Mouse (Mus musculus): ENCODE data around the gene Myo7a. TPM values are rescaled to one million over a fixed set of nuclear protein-coding genes. Genes with fewer than 3 reads are reported as not detected.

Myo7a gene
- total RNA-seq (2014; fragmentation: Nextera tagmentation): 2.3 and 6.1 TPM in 2 replicates
- total RNA-seq (2017): 1.9 and 10.8 TPM in 2 replicates

DNA sequence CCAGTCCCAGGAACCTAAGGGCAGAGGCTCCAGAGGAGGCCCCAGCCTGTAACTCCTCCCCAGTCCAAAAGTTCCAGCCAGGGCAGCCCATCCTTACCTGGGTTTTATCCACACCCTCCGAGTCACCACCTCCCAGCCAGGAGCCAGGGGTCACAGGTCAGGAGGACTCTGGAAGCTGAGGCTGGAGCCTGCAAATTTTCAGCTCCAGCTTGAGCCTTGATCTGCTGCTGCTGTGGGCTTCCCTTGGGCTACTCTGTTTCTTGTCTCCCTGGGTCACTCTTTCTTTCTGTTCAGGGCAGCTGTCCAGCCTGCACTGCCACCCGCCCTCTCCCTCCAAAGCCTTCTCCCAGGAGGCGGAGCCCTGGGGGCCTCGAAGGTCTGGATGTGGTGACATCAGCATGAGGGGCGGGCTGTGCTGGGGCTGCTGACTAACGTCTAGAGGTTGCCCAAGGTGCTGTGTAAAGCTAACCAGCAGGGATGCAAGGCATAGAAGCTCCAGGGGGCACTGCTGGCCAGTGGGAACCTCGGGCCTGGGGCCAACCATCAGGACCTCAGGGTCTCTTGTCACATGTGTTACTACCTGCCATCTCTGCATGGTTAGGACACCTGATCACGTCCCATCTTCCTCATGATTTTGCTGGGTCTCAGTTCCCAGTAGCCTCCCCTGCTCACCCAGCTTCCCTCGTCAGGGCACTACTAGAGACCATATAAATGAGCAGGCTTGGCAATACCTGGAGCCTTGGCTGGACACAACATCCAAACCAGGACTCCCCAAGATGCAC, at the start of gene Myo7a:
Gene Myo7a, minus strand, starts transcription at position 346 of the 782 bp plus-strand sequence.
- ATAC-seq (replicated peaks; ENCODE audit: low FRiP score, low TSS enrichment, poor library complexity, severe bottlenecking): no peak

DNA sequence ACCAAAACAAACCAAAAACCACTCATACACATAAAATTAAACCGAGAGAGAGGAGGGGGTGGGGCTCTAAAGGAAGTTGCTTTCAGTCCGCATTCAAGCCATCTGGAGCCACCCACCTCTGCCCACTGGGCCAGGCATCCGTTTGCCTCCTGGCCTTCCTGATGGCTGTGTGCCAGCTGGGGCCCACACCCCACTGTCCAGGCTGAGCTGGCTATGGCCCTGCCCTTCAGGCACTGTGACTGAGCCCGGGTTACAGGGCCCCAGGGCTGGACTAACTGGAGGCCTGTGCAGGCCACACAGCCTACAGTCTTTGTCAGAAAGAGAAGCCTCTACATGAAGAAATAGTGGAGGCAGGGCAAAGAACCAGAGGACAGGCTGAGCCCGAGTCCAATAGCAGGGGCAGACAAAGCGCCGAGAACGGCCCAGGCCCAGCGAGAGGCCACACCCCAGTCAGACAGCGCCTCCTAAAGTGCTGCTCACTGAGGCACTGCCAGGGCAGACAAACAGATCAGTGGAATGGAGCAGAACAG, 45.7 kb upstream of the Myo7a start:
- peak; percentile 83 for ATAC-seq (replicated peaks; ENCODE audit: low FRiP score, low TSS enrichment, poor library complexity, severe bottlenecking)

DNA sequence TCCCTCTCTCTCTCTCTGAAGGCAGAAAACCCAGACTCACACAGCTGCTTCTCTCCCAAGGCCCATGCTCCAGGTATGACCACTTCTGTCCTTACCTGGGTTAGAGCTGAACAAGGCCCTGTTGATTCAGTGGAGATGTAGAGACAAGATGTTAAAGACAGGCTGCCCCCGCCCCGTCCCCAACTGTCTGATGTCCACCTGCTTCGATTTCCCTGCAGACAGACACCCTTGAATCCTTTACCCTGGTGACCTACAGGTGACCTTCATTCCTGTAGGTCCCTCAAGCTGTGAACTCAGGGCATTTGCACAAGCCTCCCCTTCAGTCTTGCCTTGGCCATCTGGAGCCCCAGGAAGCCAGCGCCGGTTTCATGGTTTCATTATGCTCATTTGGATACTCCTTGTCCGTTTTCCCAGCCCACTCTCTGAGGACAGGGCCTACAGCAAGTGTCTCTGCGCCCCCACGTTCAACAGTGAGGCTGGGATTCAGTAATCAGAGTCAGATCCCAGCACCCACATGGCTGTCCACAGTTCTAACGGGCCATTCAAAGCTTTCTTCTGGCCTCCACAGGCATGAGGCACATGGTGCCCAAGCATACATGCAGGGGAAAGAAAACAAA, 45.2 kb upstream of the Myo7a start:
- no peak for ATAC-seq (replicated peaks; ENCODE audit: low FRiP score, low TSS enrichment, poor library complexity, severe bottlenecking)

DNA sequence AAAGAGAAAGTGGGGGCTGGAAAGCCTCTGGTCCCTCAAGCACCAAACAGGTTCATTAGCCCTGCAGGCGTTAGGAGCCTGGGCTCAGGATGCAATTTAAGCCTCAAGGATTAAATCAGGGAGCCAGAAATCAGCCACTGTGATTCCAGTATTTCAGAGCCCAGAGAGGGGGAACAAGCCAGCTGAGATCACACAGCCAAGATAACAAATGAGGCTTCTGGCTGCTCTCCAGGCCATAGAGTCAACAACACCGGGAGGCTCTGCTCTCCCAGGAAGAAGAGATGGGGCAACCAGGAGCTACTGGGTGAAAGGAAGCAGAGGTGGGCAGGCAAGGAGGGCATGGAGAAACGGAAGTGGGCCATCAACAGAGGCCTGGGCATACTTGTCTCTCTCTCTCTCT, 44.4 kb upstream of the Myo7a start:
- no peak for ATAC-seq (replicated peaks; ENCODE audit: low FRiP score, low TSS enrichment, poor library complexity, severe bottlenecking)

DNA sequence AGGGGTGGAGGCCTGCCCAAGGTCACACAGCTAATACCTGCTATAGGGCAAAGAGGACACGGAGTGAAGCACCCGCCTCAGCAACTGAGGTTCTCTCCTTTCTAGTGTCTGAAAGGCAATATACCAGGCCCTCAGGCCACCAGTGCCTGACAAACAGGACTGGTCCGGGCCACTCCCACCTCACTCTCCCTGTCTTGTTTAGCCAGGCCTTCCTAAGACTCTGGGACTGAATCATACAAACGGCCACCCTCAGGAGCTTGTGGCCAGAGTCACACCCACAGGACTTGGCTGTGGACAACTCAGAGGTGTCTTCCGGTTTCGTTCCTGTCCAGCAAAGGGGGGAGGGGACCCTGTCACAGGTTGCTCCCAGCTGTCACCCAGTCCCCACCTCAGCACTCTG, 42.9 kb upstream of the Myo7a start:
- ATAC-seq (replicated peaks; ENCODE audit: low FRiP score, low TSS enrichment, poor library complexity, severe bottlenecking): no peak

DNA sequence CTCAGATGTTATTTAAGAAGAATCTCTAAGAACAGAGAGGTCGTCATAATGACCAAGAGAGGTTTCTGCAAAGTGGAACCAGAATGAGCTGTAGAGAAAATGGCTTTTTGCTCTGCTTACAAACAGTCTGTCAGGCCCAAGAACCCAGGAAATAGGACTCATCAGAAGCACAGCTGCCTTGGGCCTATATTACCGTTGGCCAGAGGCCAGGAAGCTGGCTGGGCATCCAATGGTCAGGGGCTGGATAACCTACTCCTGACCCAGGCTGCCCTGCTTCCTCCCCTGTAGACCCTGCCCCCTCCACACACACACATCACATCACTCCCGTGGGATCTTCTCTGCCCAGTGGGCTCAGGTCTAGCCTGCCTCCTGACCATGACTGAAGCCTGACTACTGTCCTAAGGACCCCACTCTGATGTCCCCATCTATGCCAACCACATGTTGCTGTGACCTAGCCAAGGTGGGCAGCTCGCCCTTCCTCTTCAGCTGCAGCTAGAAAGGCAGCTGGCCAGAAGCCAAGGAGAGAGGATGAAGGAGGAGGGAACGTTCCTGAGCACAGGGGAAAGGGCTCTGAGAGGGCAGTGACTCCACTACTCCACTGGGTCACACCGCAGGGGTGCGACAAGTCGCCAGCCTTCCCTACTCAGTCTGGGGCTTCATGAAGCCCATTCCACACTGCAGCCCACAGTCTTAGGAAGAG, 40.9 kb upstream of the Myo7a start:
- ATAC-seq (replicated peaks; ENCODE audit: low FRiP score, low TSS enrichment, poor library complexity, severe bottlenecking): no peak

DNA sequence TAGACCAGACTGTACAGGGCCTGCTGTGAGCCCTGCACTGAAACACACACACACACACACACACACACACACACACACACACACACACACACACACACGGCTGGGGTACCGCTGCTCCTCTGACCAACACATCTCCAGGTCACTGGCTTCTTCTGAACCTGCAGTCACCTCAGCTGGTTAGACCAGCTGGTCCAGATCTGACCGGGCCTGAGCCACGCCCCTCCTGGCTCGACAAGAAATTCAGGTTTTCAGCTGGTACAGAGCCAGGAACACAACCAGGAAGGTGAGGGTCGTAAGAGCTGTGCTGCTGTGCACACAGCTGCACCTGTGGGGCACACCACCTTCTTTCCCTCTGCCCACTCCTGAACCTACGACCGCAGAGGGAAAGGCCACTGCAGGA, 39.2 kb upstream of the Myo7a start:
- no peak for ATAC-seq (replicated peaks; ENCODE audit: low FRiP score, low TSS enrichment, poor library complexity, severe bottlenecking)

DNA sequence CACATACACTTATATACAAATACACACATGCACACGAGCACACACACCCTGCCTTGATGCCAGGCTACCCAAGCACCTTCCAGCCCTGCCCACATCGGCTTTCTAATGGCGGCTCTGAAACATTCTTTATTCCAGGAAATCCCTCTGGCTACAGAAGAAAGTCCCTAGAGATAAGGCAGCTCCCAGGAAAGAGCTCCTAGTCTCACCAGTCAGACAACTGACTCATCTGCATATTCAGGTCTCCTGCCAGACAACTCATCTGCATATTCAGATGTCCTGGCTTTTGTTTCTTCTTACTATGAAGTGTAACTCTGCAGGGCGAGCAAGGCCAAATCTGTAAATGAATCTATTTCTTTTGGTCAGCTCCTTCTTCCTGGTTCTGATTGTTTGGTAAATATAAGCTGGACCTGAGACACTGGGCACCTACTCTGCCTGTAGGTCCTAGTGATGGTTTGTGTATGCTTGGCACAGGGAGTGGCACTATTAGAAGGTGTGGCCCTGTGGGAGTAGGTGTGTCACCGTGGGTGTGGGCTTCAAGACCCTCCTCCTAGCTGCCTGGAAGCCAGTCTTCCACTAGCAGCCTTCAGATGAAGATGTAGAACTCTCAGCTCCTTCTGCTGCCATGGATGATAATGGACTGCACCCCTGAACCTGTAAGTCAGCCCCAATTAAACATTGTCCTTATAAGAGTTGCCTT, 38.5 kb upstream of the Myo7a start:
- no peak for ATAC-seq (replicated peaks; ENCODE audit: low FRiP score, low TSS enrichment, poor library complexity, severe bottlenecking)

DNA sequence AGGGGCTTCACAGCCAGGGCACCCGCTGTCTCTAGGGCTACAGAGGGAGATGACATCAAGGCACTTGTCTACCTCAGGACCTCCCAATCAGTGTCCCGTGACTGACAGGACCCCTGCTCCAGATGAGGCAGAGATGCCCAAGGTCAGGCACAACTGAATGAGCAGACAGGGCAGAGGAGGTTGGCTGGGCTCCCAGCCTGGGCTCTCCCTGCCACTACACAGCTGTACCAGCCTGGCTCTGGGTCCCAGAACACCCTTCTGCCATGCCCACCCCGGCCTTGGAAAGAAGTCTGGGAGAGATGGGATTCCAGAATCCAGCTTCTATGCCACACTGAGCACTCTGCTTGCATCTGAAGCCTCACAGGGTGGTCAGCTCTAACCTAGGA, 36.9 kb upstream of the Myo7a start:
- no peak for ATAC-seq (replicated peaks; ENCODE audit: low FRiP score, low TSS enrichment, poor library complexity, severe bottlenecking)

DNA sequence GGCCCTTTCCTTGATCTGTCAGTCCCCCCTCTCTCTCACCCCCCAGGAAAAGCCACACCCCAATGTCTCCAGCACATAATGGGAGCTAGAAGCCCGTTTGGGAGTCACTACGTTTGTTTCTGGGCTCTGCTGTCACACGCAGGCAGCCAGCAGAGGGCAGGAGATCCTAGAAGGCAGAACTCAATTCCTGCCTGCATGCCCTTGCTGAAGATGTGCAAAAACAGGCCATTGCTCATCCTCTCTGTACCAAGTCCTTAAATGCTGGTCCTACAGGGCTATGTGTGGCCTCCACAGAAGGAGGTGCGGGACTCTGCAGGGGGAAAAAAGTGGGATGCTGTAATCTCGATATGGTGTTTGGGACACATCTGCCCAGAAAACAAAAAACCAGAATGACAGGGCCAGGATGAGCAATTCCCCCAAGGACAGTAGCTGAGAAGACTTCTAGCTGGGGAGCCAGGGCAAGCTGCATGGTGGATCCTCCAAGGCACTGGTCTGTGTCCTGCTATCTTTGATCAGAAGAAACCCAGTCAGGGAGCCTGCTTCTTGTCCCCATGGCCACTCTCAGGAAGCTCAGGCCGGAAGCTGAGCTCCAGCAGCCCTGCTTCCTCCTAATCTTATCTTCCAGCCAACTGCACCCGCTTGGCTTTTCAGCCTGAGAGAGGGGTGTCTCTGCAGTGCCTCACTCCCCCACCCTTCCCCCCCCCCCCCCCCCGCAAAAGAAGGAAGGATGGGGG, 36.4 kb upstream of the Myo7a start:
- ATAC-seq (replicated peaks; ENCODE audit: low FRiP score, low TSS enrichment, poor library complexity, severe bottlenecking): peak; percentile 64

DNA sequence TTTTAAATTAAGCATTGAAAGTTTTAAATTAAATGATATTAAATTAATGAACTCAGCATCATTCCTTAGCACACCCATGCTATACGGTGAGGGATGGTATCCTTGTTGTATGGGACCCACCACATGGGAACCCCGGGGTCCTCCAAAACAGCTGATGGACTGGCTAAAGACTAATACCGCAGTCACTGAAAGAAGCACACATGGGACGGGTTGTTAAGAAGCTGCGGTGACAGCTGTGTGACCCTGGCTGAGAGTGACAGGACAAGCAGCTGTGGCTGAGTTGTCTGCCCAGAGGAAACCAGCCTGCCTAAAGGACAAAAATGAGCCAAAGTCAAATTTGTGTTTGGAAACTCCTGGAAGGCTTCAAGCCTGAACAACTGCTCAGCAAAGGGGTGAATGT, 34.6 kb upstream of the Myo7a start:
- ATAC-seq (replicated peaks; ENCODE audit: low FRiP score, low TSS enrichment, poor library complexity, severe bottlenecking): no peak

DNA sequence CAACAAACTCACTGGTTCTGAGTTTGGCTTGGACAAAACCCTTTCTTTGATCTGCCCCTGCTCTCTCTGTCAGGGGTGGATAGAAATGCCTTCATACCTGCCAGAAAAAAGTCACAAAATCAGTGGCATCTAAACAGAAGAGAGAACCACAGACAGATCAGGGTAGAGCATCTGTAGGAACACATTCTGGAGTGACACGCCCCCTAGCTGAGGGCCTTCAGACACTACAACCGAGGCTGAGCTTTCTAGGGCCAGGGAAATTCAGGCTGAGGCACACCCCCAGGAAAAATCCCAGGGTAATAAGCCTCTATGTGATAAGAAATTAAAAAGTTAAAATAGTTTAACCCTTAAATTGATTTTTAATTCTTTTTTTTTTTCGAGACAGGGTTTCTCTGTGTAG, 34.0 kb upstream of the Myo7a start:
- ATAC-seq (replicated peaks; ENCODE audit: low FRiP score, low TSS enrichment, poor library complexity, severe bottlenecking): no peak

DNA sequence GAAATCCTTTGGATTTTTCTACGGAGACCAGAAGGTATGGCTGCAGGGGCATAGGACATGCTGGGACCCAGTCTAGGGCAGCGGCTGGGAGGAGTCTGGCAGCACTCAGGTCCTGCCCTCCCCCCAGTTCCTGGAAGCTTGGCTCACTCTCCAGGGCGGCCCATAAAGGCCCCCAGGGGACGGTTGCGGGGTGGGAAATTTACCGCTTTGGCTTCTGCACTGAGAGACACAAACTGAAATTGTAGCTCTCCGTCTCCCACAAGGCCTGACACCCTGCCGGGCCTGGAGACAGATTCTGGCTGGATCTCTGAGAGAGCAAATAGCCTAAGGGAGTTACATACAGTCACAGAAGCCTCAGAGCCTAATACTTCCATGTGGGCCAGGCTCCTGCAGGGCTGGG, 33.1 kb upstream of the Myo7a start:
- no peak for ATAC-seq (replicated peaks; ENCODE audit: low FRiP score, low TSS enrichment, poor library complexity, severe bottlenecking)

DNA sequence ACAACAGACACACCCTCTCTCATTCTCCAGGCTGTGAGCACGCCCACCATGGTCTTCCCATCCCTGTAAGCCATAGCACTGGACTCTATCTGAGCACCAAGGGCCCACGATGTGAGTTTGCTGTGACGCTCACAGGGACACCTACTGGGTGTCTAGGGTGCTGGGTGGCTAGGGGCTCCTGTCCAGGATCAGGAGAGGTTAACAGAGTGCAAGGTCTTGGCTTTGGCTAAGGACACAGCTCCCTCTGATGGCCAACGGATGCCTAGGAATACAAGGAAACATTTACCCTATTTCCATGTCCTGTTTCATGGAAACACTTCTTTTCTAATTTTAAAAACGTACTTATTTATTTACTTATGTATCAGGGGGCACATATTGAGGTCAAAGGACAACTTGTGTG, 31.2 kb upstream of the Myo7a start:
- no peak for ATAC-seq (replicated peaks; ENCODE audit: low FRiP score, low TSS enrichment, poor library complexity, severe bottlenecking)

DNA sequence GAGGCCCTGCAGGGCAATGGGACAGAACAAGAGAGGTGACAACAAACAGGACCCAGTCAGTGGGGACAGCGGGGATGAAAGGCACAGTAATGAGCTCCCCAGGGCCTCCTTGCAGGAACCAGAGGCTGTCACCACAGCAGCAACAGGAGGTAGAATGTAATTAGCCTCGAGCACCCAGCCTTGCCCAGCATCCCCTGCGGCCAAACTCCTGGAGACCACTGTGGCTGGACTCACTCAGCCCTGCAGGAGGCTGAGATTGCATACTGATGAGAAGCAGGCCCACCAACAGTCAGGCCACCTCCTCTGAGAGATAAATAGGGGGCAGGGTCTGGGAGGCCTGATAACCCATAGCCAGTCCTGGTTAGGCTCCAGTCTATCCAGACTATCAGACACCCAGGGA, 30.5 kb upstream of the Myo7a start:
- ATAC-seq (replicated peaks; ENCODE audit: low FRiP score, low TSS enrichment, poor library complexity, severe bottlenecking): no peak

DNA sequence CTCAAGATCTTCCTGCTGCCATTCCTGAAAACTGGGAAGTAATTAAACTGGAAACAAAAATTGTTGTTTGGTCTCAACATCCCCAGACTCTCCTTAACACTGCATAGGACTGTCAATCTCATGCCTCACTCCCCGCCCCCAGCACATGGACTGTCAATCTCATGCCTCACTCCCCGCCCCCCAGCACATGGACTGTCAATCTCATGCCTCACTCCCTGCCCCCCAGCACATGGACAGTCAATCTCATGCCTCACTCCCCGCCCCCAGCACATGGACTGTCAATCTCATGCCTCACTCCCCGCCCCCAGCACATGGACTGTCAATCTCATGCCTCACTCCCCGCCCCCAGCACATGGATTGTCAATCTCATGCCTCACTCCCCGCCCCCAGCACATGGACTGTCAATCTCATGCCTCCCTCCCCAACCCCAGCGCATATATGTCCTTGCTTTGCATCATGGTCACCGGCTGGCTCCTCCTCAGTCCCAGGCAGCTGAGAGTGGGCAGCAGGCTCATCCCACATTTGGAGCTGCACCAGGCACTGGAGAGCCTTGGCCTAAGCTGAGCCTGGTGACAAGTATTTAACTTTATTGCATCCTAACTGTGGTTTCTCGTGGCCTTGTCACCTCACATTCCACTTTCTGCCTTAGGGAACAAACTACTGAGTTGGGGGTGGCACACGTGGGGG, 29.5 kb upstream of the Myo7a start:
- ATAC-seq (replicated peaks; ENCODE audit: low FRiP score, low TSS enrichment, poor library complexity, severe bottlenecking): no peak

DNA sequence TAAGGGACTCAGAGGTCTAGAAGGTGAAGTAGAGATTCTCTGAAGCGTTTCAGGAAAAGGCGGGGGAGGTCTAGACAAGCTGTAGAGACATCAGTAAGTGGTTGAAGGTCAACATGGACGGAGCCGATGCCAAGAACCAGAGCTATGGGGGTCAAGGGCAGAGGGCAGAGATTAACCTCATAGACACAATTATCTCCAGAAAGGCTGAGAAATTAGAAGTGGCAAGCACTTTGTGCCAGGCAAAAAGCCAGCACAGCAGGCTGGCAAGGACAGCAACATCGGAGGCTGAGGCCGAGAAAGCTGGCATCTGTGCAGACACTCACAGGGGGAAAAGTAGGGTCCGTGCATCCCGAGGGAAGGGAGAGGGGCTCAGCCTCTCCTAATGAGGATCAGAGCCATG, 28.4 kb upstream of the Myo7a start:
- no peak for ATAC-seq (replicated peaks; ENCODE audit: low FRiP score, low TSS enrichment, poor library complexity, severe bottlenecking)

DNA sequence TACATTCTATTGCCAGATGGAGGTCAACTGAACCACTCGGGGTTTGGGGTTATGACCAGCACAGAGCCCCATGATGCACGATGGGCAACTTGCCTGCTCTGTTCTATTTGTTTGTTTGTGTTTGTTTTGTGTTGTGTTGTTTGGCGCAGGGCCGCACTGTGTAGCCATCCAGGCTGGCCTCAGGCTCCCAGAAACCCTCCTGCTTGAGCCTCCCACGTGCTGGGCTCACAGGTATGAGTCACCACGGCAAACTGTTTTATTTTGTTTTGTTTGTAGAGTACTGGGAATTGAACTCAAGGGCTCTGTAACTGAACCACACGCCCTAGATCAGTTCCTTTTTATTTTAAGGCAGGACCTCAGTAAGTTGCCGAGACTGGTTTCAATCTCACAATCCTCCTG, 27.1 kb upstream of the Myo7a start:
- no peak for ATAC-seq (replicated peaks; ENCODE audit: low FRiP score, low TSS enrichment, poor library complexity, severe bottlenecking)
